Comparison of ENCODE assay signal across 27 mouse cellular contexts in genomic region chr1:160123957-160124356, GRCm38 (mm10). TPM values are rescaled to one million over a fixed set of nuclear protein-coding genes. Genes with fewer than 3 reads are reported as not detected.
"Had no signal": no experiment of that assay in that cellular context is flagged by ENCODE, and none has a peak within 500 bp of the region (broad histone marks: within the 10 kb centered on the region; RNA-seq: fewer than 3 reads in every experiment).

No protein-coding gene starts in this region.

- H3K4me3 ChIP-seq: kidney, embryonic 15.5 days; layer of hippocampus, adult 2 months; limb, embryonic 10.5 days; limb, embryonic 13.5 days; liver, embryonic 12.5 days; liver, embryonic 15.5 days; lung, embryonic 15.5 days; neural tube, embryonic 12.5 days; neural tube, embryonic 15.5 days had no signal

- H3K27ac ChIP-seq: hindbrain, postnatal 0 days; kidney, embryonic 15.5 days; layer of hippocampus, adult 2 months; limb, embryonic 10.5 days; limb, embryonic 13.5 days; liver, embryonic 12.5 days; liver, embryonic 15.5 days; lung, embryonic 15.5 days; neural tube, embryonic 12.5 days; neural tube, embryonic 15.5 days had no signal

- H3K36me3 ChIP-seq: kidney, embryonic 15.5 days; limb, embryonic 10.5 days; limb, embryonic 13.5 days; liver, embryonic 12.5 days; liver, embryonic 15.5 days; lung, embryonic 15.5 days; neural tube, embryonic 12.5 days; neural tube, embryonic 15.5 days had no signal

- DNase-seq: kidney, adult 2 months; kidney, postnatal 10 days; kidney, postnatal 4 days; layer of hippocampus, adult 9-11 months; liver; lung, adult 18-20 months; lung, postnatal 10 days; lung, postnatal 4 days; midbrain, embryonic 14.5 days; right cerebral cortex, adult 18-20 months; right cerebral cortex, postnatal 25 days; spleen, adult 18-20 months; thymus, adult 18-20 months; thymus, postnatal 14 days had no signal

- H3K9ac ChIP-seq: kidney, embryonic 15.5 days; limb, embryonic 13.5 days; liver, embryonic 12.5 days; liver, embryonic 15.5 days; lung, embryonic 15.5 days; neural tube, embryonic 12.5 days; neural tube, embryonic 15.5 days had no signal

- ATAC-seq: hindbrain, postnatal 0 days; inflammation-experienced regulatory T-cells, adult 6 months; liver, embryonic 12.5 days had no signal

- H3K9me3 ChIP-seq: kidney, embryonic 15.5 days; limb, embryonic 10.5 days; limb, embryonic 13.5 days; liver, embryonic 12.5 days; liver, embryonic 15.5 days; lung, embryonic 15.5 days; neural tube, embryonic 12.5 days; neural tube, embryonic 15.5 days had no signal

- H3K4me1 ChIP-seq: kidney, embryonic 15.5 days; limb, embryonic 10.5 days; limb, embryonic 13.5 days; liver, embryonic 12.5 days; liver, embryonic 15.5 days; lung, embryonic 15.5 days; neural tube, embryonic 12.5 days; neural tube, embryonic 15.5 days had no signal

- H3K4me2 ChIP-seq: kidney, embryonic 15.5 days; limb, embryonic 13.5 days; liver, embryonic 12.5 days; liver, embryonic 15.5 days; lung, embryonic 15.5 days; midbrain, embryonic 11.5 days; neural tube, embryonic 12.5 days; neural tube, embryonic 15.5 days had no signal

- H3K27me3 ChIP-seq: kidney, embryonic 15.5 days; limb, embryonic 13.5 days; liver, embryonic 12.5 days; liver, embryonic 15.5 days; lung, embryonic 15.5 days; neural tube, embryonic 12.5 days; neural tube, embryonic 15.5 days had no signal

RNA-seq across cellular contexts. Expression of gene Tnn, which starts 29.4 kb away (rescaled TPM):
- polyA plus RNA-seq: limb, embryonic 10.5 days; midbrain, embryonic 11.5 days; testis, adult 2 months had no signal
